Mouse (Mus musculus) liver, embryonic 16.5 days (tissue): ENCODE measurements around the gene Hectd1. TPM values are rescaled to one million over a fixed set of nuclear protein-coding genes. Genes with fewer than 3 reads are reported as not detected.
A peak's percentile ranks its signal among the peaks of the same experiment; 100 is the strongest.

ENCODE experiments used
- ATAC-seq: fragments of 200-750 bp; cut with Nextera tagmentation; 2 replicates; pipeline ENCODE4 v1.8.0; 2017; ENCODE audit warnings: low read depth, mild to moderate bottlenecking, moderate number of reproducible peaks, moderate library complexity
- H3K27ac ChIP-seq: fragments of 300-500 bp; sonication (generic); 2 replicates; pipeline ENCODE4 v1.5.1; 2014; ENCODE audit warnings: mild to moderate bottlenecking, low read length
- H3K27me3 ChIP-seq: fragments of 300-500 bp; sonication (generic); 2 replicates; pipeline ENCODE4 v1.6.1; 2014; ENCODE audit warnings: low read depth, low read length, mixed read lengths; ENCODE audit not compliant: control insufficient read depth, insufficient read depth
- H3K36me3 ChIP-seq: fragments of 300-500 bp; sonication (generic); 2 replicates; pipeline ENCODE4 v1.6.1; 2014; ENCODE audit warnings: mild to moderate bottlenecking; ENCODE audit not compliant: control insufficient read depth, insufficient read depth
- H3K4me1 ChIP-seq: fragments of 300-500 bp; sonication (generic); 2 replicates; pipeline ENCODE4 v1.6.1; 2014; ENCODE audit warnings: low read depth, low read length, mixed read lengths; ENCODE audit not compliant: control insufficient read depth
- H3K4me2 ChIP-seq: fragments of 300-500 bp; sonication (generic); 2 replicates; pipeline ENCODE4 v1.6.1; 2014; ENCODE audit warnings: low read depth, low read length, mixed read lengths
- H3K4me3 ChIP-seq: fragments of 300-500 bp; sonication (generic); 2 replicates; pipeline ENCODE4 v1.5.1; 2014; ENCODE audit warnings: low read depth, mild to moderate bottlenecking, low read length
- H3K9ac ChIP-seq: fragments of 300-500 bp; sonication (generic); 2 replicates; pipeline ENCODE4 v1.6.1; 2014; ENCODE audit warnings: low read depth, low read length
- H3K9me3 ChIP-seq: fragments of 300-500 bp; sonication (generic); replicated peaks from 2 replicates; pipeline ENCODE4 v1.6.1; 2016; ENCODE audit warnings: low read length; ENCODE audit not compliant: control insufficient read depth
- WGBS: fragments of 180-500 bp; shearing (Covaris S2); extraction: QIAGEN DNeasy Blood & Tissue Kit; methylation state at CpG from one replicate; pipeline ENCODE4 v1.1.7; 2014; ENCODE audit not compliant: insufficient replicate concordance; 5-methylcytosine and 5-hydroxymethylcytosine counted together
- polyA plus RNA-seq: library from polyadenylated mRNA; unstranded; fragments of >200 nt; fragmentation: Nextera tagmentation; extraction: Ambion mirVana; gene quantifications from 2 replicates; pipeline ENCODE4 v1.2.1, GENCODE M21; 2015

Hectd1 gene
- polyA plus RNA-seq, 1 experiment from 2014 or later, result 24.6 TPM

DNA sequence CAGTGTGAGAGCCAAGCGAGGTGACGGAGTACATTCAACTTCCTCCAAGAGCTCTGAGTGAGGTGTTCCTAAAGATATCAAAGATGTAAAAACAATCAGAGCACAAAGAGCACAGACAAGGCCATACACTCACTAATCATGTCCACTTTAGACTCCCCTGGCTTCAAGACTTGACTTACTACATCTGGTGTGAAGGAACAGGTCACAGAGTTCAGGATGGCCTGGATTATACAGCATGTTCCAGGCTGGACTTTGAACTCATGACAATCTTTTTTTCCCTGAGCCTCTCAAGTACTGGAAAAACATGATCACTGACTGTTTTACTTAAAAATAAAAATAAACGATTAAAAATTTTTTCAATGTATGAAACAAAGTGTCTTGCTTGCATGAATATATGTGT is 70.0 kb downstream of the Hectd1 start:
- ATAC-seq, result no peak
- Histone ChIP-seq H3K27ac (no peak overlapping the region), H3K4me2 (no peak overlapping the region), H3K27me3 (no peaks in the 10 kb centered on the region), H3K4me3 (no peak overlapping the region), H3K4me1 (no peaks in the 10 kb centered on the region), H3K9me3 (no peaks in the 10 kb centered on the region), H3K36me3 (peaks cover 66% of the 10 kb centered on the region), H3K9ac (no peak overlapping the region)
- 90% methylated on average over 3 of the region's 3 CpGs for WGBS

DNA sequence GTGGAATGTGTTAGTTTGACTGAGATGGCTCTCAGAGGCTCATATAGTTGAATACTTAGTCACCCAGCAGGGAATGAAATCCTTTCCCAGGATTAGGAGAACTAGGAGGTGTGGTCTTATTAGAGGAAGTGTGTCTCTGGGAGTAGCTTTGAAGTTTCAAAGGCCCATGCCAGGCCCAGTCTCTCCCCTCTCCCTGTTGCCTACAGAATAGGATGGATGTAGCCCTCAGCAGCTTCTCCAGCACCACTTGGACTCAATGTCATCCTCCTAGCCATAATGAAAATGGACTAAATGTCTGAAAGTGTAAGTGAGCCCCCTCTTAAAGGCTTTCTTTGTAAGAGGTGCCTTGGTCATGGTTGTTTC is 72.8 kb downstream of the Hectd1 start:
- H3K27ac ChIP-seq, result no peak overlapping the region
- ATAC-seq, result no peak
- H3K27me3 ChIP-seq, result no peaks in the 10 kb centered on the region
- H3K4me2 ChIP-seq, result no peak overlapping the region
- H3K4me3 ChIP-seq, result no peak overlapping the region
- no peak overlapping the region for H3K9ac ChIP-seq
- no peaks in the 10 kb centered on the region for H3K4me1 ChIP-seq
- peaks cover 67% of the 10 kb centered on the region for H3K36me3 ChIP-seq
- no peaks in the 10 kb centered on the region for H3K9me3 ChIP-seq

DNA sequence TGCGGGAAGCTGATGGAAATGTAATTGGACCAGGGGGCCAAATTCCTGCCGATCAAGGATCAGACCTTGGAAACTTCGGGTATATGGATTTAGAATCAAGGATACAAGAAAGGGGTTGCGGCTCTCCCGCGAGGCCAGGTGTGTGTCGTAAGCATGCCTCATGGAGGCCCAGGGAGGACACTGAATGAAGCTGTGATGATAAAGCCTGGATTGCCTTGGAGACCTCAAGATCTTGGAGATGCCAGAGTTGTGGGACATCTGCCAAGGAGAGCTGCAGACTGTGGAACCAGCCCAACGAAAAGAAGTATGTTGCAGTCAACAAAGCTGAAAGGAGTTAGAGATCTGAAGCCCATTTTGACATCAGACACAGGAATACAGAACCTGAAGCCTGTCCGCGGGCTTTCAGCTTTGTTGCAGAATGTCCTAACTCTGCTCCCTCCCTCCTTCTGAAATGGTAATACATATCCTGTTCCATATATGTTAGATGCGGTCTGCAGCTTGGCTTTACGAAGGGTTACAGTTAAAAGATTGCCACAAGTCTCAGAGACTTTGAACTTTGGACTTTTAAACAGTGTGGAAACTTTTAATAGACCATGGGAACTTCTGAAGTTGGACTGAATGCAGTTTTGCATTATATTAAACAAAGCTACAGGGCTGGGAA is 73.3 kb downstream of the Hectd1 start:
- Histone ChIP-seq H3K4me1 (no peaks in the 10 kb centered on the region), H3K4me3 (no peak overlapping the region), H3K4me2 (no peak overlapping the region), H3K27ac (no peak overlapping the region), H3K36me3 (peaks cover 70% of the 10 kb centered on the region), H3K27me3 (no peaks in the 10 kb centered on the region), H3K9ac (no peak overlapping the region), H3K9me3 (no peaks in the 10 kb centered on the region)
- 88% methylated on average over 12 of the region's 12 CpGs for WGBS
- ATAC-seq, result 0 out of 2 replicates have a peak, but pooled peaks have one; percentile 13

DNA sequence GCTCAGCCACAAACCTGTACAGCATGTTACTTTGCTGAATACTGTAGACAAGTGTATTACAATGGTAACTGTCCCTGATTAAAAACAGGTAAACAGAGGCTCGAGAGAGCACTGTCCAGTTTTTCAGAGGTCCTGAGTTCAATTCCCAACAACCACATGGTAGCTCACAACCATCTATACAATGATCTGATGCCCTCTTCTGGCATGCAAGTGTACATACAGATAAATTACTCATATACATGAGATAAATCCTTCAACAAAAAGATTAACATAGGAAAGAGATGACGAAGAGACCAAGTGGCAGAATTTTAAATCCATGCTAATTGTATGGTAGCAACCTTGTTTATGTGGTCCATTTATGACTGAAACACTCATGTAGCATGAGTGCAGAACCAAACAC is 82.0 kb downstream of the Hectd1 start:
- ATAC-seq, result no peak
- no peak overlapping the region for H3K27ac ChIP-seq
- H3K4me3 ChIP-seq, result no peak overlapping the region
- H3K9ac ChIP-seq, result no peak overlapping the region
- no peaks in the 10 kb centered on the region for H3K4me1 ChIP-seq
- WGBS, result 62% methylated on average over 2 of the region's 2 CpGs
- peaks cover 82% of the 10 kb centered on the region for H3K36me3 ChIP-seq
- no peaks in the 10 kb centered on the region for H3K9me3 ChIP-seq
- no peak overlapping the region for H3K4me2 ChIP-seq
- no peaks in the 10 kb centered on the region for H3K27me3 ChIP-seq

DNA sequence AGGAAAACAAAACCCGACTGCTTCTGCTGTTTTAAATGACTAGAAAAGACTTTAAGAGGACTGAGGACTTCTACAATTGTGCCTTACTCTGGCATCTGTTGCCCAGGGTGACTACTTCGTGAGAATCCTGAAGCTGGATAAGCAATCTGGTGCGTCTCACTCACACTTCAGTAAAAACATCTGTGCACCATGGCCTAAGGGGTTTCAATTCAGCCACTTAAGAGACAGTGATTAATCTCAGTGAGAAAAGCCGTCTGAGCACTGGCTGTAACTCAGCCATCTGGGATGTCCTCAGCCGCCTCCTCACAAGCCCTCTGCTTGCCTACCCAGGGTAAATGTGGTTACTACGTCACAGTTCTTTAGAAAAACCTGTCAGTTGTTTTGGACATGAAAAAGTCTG is 84.4 kb downstream of the Hectd1 start:
- Histone ChIP-seq H3K36me3 (peaks cover 68% of the 10 kb centered on the region), H3K4me1 (no peaks in the 10 kb centered on the region), H3K27ac (no peak overlapping the region), H3K4me3 (no peak overlapping the region), H3K9ac (no peak overlapping the region), H3K9me3 (no peaks in the 10 kb centered on the region), H3K4me2 (no peak overlapping the region), H3K27me3 (no peaks in the 10 kb centered on the region)
- ATAC-seq, result no peak
- 81% methylated on average over 6 of the region's 6 CpGs for WGBS

DNA sequence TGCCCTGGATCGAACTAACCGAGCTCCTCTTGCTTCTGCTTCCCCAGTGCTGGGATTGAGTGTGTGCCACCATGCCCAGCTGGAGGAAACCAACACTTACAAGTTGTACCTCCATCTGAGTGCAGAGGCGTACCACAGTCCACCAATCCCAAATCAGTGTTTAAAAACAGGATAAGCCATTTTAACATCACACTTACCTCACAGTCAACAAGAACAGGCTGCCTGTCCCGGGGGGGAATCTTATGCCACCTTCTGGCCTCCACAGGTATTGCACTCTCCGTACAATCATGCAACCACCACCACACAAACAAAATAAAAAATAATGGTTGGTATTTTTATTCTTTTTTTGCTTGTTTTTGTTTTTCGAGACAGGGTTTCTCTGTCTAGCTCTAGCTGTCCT is 87.6 kb downstream of the Hectd1 start:
- no peak overlapping the region for H3K4me2 ChIP-seq
- no peaks in the 10 kb centered on the region for H3K27me3 ChIP-seq
- H3K4me1 ChIP-seq, result no peaks in the 10 kb centered on the region
- H3K4me3 ChIP-seq, result no peak overlapping the region
- 72% methylated on average over 6 of the region's 6 CpGs for WGBS
- no peaks in the 10 kb centered on the region for H3K9me3 ChIP-seq
- peaks cover 42% of the 10 kb centered on the region for H3K36me3 ChIP-seq
- H3K27ac ChIP-seq, result no peak overlapping the region
- 0 out of 2 replicates have a peak, but pooled peaks have one; percentile 21 for ATAC-seq
- H3K9ac ChIP-seq, result no peak overlapping the region

DNA sequence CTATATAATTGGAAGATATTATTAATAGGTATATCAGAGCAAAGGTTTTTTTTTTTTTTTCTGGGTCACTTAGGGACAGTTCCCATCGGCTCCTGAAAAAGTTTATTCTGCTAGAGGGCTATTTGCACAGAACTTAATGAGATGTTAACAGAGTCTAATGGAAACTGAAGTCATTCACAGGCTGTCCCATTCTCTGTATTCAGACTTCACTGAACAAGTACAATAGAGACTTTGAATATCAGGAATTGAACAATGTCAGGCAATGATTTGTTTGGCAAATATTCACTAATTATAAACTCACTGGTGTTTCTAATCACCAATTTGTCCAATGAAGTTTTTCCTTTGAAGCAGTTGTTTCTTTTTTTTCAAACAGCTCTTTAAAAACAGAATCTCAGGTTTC is 92.5 kb downstream of the Hectd1 start:
- H3K27me3 ChIP-seq, result no peaks in the 10 kb centered on the region
- no peak overlapping the region for H3K9ac ChIP-seq
- H3K4me2 ChIP-seq, result no peak overlapping the region
- H3K27ac ChIP-seq, result no peak overlapping the region
- no peak overlapping the region for H3K4me3 ChIP-seq
- H3K36me3 ChIP-seq, result peaks cover 4% of the 10 kb centered on the region
- 78% methylated on average over 1 of the region's 1 CpGs for WGBS
- no peaks in the 10 kb centered on the region for H3K9me3 ChIP-seq
- no peak for ATAC-seq
- no peaks in the 10 kb centered on the region for H3K4me1 ChIP-seq

DNA sequence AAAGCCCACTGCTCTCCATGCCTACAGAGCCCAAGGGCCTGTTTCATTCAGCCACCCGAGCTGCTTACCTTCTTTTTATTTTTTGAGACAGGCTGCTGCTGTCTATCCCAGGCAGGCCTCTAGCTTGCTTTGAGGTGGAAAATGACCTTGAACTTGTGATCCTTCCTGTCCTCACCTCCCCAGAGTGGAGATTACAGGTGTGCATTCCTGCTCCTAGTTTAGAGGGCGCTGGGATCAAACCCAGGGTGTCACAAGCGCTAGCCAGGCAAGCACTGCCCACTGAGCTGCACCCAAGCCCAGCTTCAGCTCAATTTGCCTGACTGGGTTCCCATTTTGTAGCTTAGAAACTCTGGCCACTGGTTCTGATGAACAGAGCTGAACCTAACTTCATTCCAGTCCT is 93.0 kb downstream of the Hectd1 start:
- Histone ChIP-seq H3K9me3 (no peaks in the 10 kb centered on the region), H3K36me3 (peaks cover 1% of the 10 kb centered on the region; the same call in 1 of the 2 replicates), H3K4me2 (no peak overlapping the region), H3K27ac (no peak overlapping the region), H3K27me3 (no peaks in the 10 kb centered on the region), H3K9ac (no peak overlapping the region), H3K4me3 (no peak overlapping the region), H3K4me1 (no peaks in the 10 kb centered on the region)
- WGBS, result 72% methylated on average over 3 of the region's 3 CpGs
- ATAC-seq, result no peak

DNA sequence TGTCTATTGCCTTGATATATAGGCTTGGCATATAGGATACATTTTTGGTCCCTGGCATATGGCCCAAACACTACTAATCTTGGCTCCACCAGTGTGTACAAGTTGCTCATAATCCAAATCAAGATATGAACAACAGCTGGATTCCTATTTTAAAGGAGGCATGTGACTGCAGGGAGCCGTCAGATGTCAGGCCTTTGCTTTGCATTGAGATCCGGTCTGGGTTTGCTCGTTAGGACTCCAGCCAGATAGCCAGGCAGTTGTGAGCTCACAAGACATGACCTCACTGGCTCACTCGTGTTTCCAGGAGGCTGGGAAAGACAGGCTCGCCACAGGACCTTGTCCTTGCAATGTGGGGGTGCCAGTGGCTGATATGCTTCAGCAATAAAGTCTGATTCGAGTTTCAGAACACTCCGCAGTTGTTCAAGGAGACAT is 93.5 kb downstream of the Hectd1 start:
- Histone ChIP-seq H3K27me3 (no peaks in the 10 kb centered on the region), H3K9me3 (no peaks in the 10 kb centered on the region), H3K4me1 (no peaks in the 10 kb centered on the region), H3K27ac (no peak overlapping the region), H3K9ac (no peak overlapping the region), H3K36me3 (no peaks in the 10 kb centered on the region), H3K4me2 (no peak overlapping the region), H3K4me3 (no peak overlapping the region)
- no peak for ATAC-seq
- 57% methylated on average over 7 of the region's 7 CpGs for WGBS
